Mouse (Mus musculus) testis, postnatal 10 days (tissue): ENCODE data around the gene A230072I06Rik.

Experiments
- DNase-seq: peaks from one replicate; pipeline ENCODE4 v3.0.0; 2021; ENCODE audit warnings: low spot score

A230072I06Rik gene

GRCm38 (mm10) chr8:12278663-12279312 is at the start of gene A230072I06Rik:
Gene A230072I06Rik (plus strand): TSS chr8:12278819.
- no peak for DNase-seq

- no peak for DNase-seq
Measured at GRCm38 (mm10) chr8:12234039-12234438, 44.6 kb upstream of the A230072I06Rik start.

GRCm38 (mm10) chr8:12238775-12239174 is 39.8 kb upstream of the A230072I06Rik start:
- no peak for DNase-seq

GRCm38 (mm10) chr8:12240143-12240542 is 38.5 kb upstream of the A230072I06Rik start:
- DNase-seq = no peak

GRCm38 (mm10) chr8:12243746-12244145 is 34.9 kb upstream of the A230072I06Rik start:
- DNase-seq = no peak

GRCm38 (mm10) chr8:12259890-12260289 is 18.7 kb upstream of the A230072I06Rik start:
- DNase-seq = no peak

GRCm38 (mm10) chr8:12260476-12261029 is 18.1 kb upstream of the A230072I06Rik start:
- DNase-seq = no peak

GRCm38 (mm10) chr8:12261556-12261955 is 17.1 kb upstream of the A230072I06Rik start:
- no peak for DNase-seq

GRCm38 (mm10) chr8:12264996-12265395 is 13.6 kb upstream of the A230072I06Rik start:
- no peak for DNase-seq

GRCm38 (mm10) chr8:12267863-12268262 is 10.8 kb upstream of the A230072I06Rik start:
- no peak for DNase-seq

GRCm38 (mm10) chr8:12268306-12268829 is 10.3 kb upstream of the A230072I06Rik start:
- no peak for DNase-seq

- no peak for DNase-seq
Measured at GRCm38 (mm10) chr8:12279482-12280192, 1.0 kb downstream of the A230072I06Rik start.

GRCm38 (mm10) chr8:12282128-12282527 is 3.5 kb downstream of the A230072I06Rik start:
- DNase-seq = no peak

GRCm38 (mm10) chr8:12290551-12290950 is 11.9 kb downstream of the A230072I06Rik start:
- DNase-seq = no peak

GRCm38 (mm10) chr8:12298326-12298950 is 19.8 kb downstream of the A230072I06Rik start:
- no peak for DNase-seq

GRCm38 (mm10) chr8:12301998-12302397 is 23.4 kb downstream of the A230072I06Rik start:
- no peak for DNase-seq

- no peak for DNase-seq
Measured at GRCm38 (mm10) chr8:12312975-12313734, 34.5 kb downstream of the A230072I06Rik start.

- no peak for DNase-seq
Measured at GRCm38 (mm10) chr8:12314258-12314657, 35.6 kb downstream of the A230072I06Rik start.

GRCm38 (mm10) chr8:12315177-12315576 is 36.6 kb downstream of the A230072I06Rik start:
- DNase-seq = no peak

GRCm38 (mm10) chr8:12319755-12320455 is 41.3 kb downstream of the A230072I06Rik start:
- no peak for DNase-seq

- no peak for DNase-seq
Measured at GRCm38 (mm10) chr8:12322071-12322470, 43.5 kb downstream of the A230072I06Rik start.
